In the genomic region with DNA sequence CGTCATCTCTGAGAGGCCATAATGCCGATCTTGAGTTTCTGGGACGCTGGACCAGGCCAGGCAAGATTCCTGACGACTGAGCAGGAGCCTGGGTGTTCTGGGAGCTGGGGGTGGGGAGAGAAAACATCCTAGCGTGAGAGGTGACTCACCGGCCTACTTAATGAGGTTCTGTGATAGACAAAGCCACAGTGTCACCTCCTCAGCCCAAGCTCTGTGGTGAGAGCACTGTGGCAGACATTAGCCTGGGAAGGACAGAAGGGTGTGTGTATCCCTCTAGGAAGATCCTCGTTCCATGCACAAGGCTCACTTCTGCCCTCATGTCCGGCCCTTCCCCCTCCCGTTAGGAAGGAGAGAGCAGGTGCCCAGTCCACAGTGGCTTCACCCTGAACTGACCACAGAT, we compare ENCODE assay signal across 23 mouse cellular contexts. TPM values are rescaled to one million over a fixed set of nuclear protein-coding genes. Genes with fewer than 3 reads are reported as not detected.
DNase-seq lines count a peak whose midpoint lies in the region; ATAC-seq and TF ChIP-seq lines count a peak whose summit lies in the region.
"Had no signal": no experiment of that assay in that cellular context is flagged by ENCODE, and none has a peak within 500 bp of the region (broad histone marks: within the 10 kb centered on the region; RNA-seq: fewer than 3 reads in every experiment).

No protein-coding gene starts in this region.

- H3K9ac ChIP-seq in kidney, embryonic 16.5 days (replicated peaks; ENCODE audit: low read length): no peak overlapping the region
- H3K9ac ChIP-seq in intestine, embryonic 15.5 days: no peak overlapping the region
- no peak overlapping the region for H3K9ac ChIP-seq in heart, adult 2 months (ENCODE audit: low read depth, low read length)
- H3K9ac ChIP-seq: forebrain, embryonic 13.5 days; hindbrain, embryonic 14.5 days; lung, embryonic 15.5 days had no signal

- no peaks in the 10 kb centered on the region for H3K9me3 ChIP-seq in kidney, embryonic 16.5 days (ENCODE audit: low read length)
- H3K9me3 ChIP-seq in intestine, embryonic 15.5 days: no peaks in the 10 kb centered on the region
- H3K9me3 ChIP-seq: forebrain, embryonic 13.5 days; lung, embryonic 15.5 days had no signal

- ATAC-seq in kidney, embryonic 16.5 days (ENCODE audit: low FRiP score, low TSS enrichment): peak; percentile 19; the same call in 1 of the 2 replicates
- peak; percentile 31 for ATAC-seq in intestine, embryonic 15.5 days
- ATAC-seq: forebrain, embryonic 13.5 days had no signal

- H3K4me1 ChIP-seq in kidney, embryonic 16.5 days (ENCODE audit: insufficient read depth, low read length): no peaks in the 10 kb centered on the region
- no peaks in the 10 kb centered on the region; the same call in 1 of the 2 replicates for H3K4me1 ChIP-seq in intestine, embryonic 15.5 days (replicated peaks)
- H3K4me1 ChIP-seq in heart, adult 2 months (ENCODE audit: control insufficient read depth, insufficient read depth, low read length): no peaks in the 10 kb centered on the region
- H3K4me1 ChIP-seq: forebrain, embryonic 13.5 days; lung, embryonic 15.5 days had no signal

- H3K4me3 ChIP-seq in kidney, embryonic 16.5 days (ENCODE audit: low read length): no peak overlapping the region
- H3K4me3 ChIP-seq in C2C12 (ENCODE audit: insufficient read depth, poor library complexity, severe bottlenecking): no peak overlapping the region
- H3K4me3 ChIP-seq in intestine, embryonic 15.5 days (replicated peaks): no peak overlapping the region
- H3K4me3 ChIP-seq in heart, adult 2 months: no peak overlapping the region
- H3K4me3 ChIP-seq: forebrain, embryonic 13.5 days; gastrocnemius, adult 2 months; layer of hippocampus, adult 2 months; lung, embryonic 15.5 days had no signal

- 69% methylated on average over 9 of the region's 9 CpGs for WGBS in kidney, embryonic 16.5 days
- WGBS in intestine, embryonic 15.5 days: 58% methylated on average over 9 of the region's 9 CpGs
- WGBS in heart, adult 2 months: 60% methylated on average over 9 of the region's 9 CpGs

- TF ChIP-seq EP300 in heart, adult 2 months (IDR thresholded peaks at IDR 0.05; ENCODE audit: insufficient read depth, low read depth, low read length): no peak

- no peak overlapping the region for H3K4me2 ChIP-seq in kidney, embryonic 16.5 days (replicated peaks; ENCODE audit: low read depth, low read length)
- no peak overlapping the region for H3K4me2 ChIP-seq in intestine, embryonic 15.5 days (replicated peaks)
- H3K4me2 ChIP-seq: forebrain, embryonic 13.5 days; hindbrain, embryonic 14.5 days; lung, embryonic 15.5 days had no signal

- H3K27ac ChIP-seq in kidney, embryonic 16.5 days (ENCODE audit: low read length): no peak overlapping the region
- no peak overlapping the region for H3K27ac ChIP-seq in intestine, embryonic 15.5 days
- H3K27ac ChIP-seq in heart, adult 2 months: no peak overlapping the region
- H3K27ac ChIP-seq: forebrain, embryonic 13.5 days; gastrocnemius, adult 2 months; hindbrain, embryonic 14.5 days; layer of hippocampus, adult 2 months; lung, embryonic 15.5 days had no signal

- intact Hi-C loops in heart, adult 2 months (cut with DNase I): no loop called here
- intact Hi-C loops in heart, postnatal 36 days (cut with DNase I): no loop called here

- H3K79me2 ChIP-seq in C2C12 (ENCODE audit: control insufficient read depth, insufficient read depth): no peaks in the 10 kb centered on the region
- no peaks in the 10 kb centered on the region for H3K79me2 ChIP-seq in heart, adult 2 months (replicated peaks; ENCODE audit: control insufficient read depth, insufficient read depth, low read length)

- H3K79me3 ChIP-seq in C2C12 (ENCODE audit: low read depth): no peaks in the 10 kb centered on the region

- TF ChIP-seq POLR2A in heart, adult 2 months (IDR thresholded peaks at IDR 0.05; ENCODE audit: insufficient read depth, low read depth, low read length): no peak

- DNase-seq in kidney, postnatal 4 days: no peak
- DNase-seq in 3134 (ENCODE audit: extremely low read depth, insufficient read length, low spot score): peak; percentile 82
- DNase-seq in left cerebral cortex, adult 11 months (ENCODE audit: low spot score): no peak
- DNase-seq in heart, adult 2 months: no peak
- DNase-seq in heart, postnatal 36 days: no peak
- DNase-seq: cerebellum, adult 9-10 months; gastrocnemius, adult 2 months; heart, adult 18-20 months; thymus, adult 18-20 months had no signal

- H3K27me3 ChIP-seq in kidney, embryonic 16.5 days (ENCODE audit: insufficient read depth, low read length): no peaks in the 10 kb centered on the region
- no peaks in the 10 kb centered on the region for H3K27me3 ChIP-seq in C2C12 (ENCODE audit: control insufficient read depth, insufficient read depth, insufficient read length)
- no peaks in the 10 kb centered on the region for H3K27me3 ChIP-seq in intestine, embryonic 15.5 days (replicated peaks)
- H3K27me3 ChIP-seq in heart, adult 2 months (ENCODE audit: control insufficient read depth, insufficient read depth, low read length): no peaks in the 10 kb centered on the region
- H3K27me3 ChIP-seq: CH12.LX; forebrain, embryonic 13.5 days; lung, embryonic 15.5 days had no signal

- TF ChIP-seq CTCF in C2C12 (IDR thresholded peaks at IDR 0.05; ENCODE audit: control insufficient read depth, insufficient read depth, insufficient read length): no peak
- no peak for TF ChIP-seq CTCF in heart, adult 2 months (IDR thresholded peaks at IDR 0.05)

- peak overlapping the region; percentile 14 for H3ac ChIP-seq in C2C12 (ENCODE audit: control insufficient read depth, insufficient read length, low read depth)

- H3K36me3 ChIP-seq in kidney, embryonic 16.5 days (ENCODE audit: insufficient read depth, low read length): no peaks in the 10 kb centered on the region
- no peaks in the 10 kb centered on the region for H3K36me3 ChIP-seq in C2C12 (ENCODE audit: control insufficient read depth, insufficient read depth)
- H3K36me3 ChIP-seq in intestine, embryonic 15.5 days: no peaks in the 10 kb centered on the region
- H3K36me3 ChIP-seq in heart, adult 2 months (ENCODE audit: control insufficient read depth, insufficient read depth, low read length): no peaks in the 10 kb centered on the region
- H3K36me3 ChIP-seq: lung, embryonic 15.5 days had no signal

TF ChIP-seq in C2C12, 6 proteins besides CTCF, POLR2A, EP300 and RAD21:
- TF ChIP-seq MYOG (IDR thresholded peaks at IDR 0.05; ENCODE audit: control insufficient read depth, extremely low read depth, insufficient read length) (no peak), MYOD1 (IDR thresholded peaks at IDR 0.05; ENCODE audit: control insufficient read depth, insufficient read length, low read depth) (peak; percentile 56)

RNA-seq across cellular contexts. Expression of a gene that starts 5.4 kb away (rescaled TPM):
- polyA plus RNA-seq in kidney, embryonic 16.5 days (2015; fragmentation: Nextera tagmentation; extraction: Ambion mirVana): 0.20 TPM in 1 of 2 replicates, not detected in the other
- 2.0 TPM for polyA plus RNA-seq in C2C12 (2012; fragmentation: generic; extraction: Trizol)
- polyA plus RNA-seq in intestine, embryonic 15.5 days (2015; fragmentation: Nextera tagmentation; extraction: Ambion mirVana): 0.05 TPM in 1 of 2 replicates, not detected in the other
- total RNA-seq in heart, adult 2 months (2021): under 1 TPM; 0.27 to 0.29 TPM
- polyA plus RNA-seq in heart, adult 2 months (2012; rRNA removed): 0.94 and 1.1 TPM in 2 replicates
- total RNA-seq in heart, postnatal 36 days (2021): under 1 TPM; 0.19 to 0.39 TPM
- total RNA-seq: gastrocnemius, adult 2 months; liver, adult 2 months; megakaryocyte-erythroid progenitor cell, adult 5-6 weeks; monocyte, adult 5-6 weeks had no signal
- polyA plus RNA-seq: forebrain, embryonic 13.5 days; kidney, embryonic 14.5 days; liver, adult 2 months; lung, embryonic 15.5 days had no signal

RNA-seq across cellular contexts. Expression of a gene that starts 9.9 kb away (rescaled TPM):
- polyA plus RNA-seq in kidney, embryonic 16.5 days (2015; fragmentation: Nextera tagmentation; extraction: Ambion mirVana): not detected in 2 replicates
- polyA plus RNA-seq in C2C12 (2012; fragmentation: generic; extraction: Trizol): not detected
- polyA plus RNA-seq in intestine, embryonic 15.5 days (2015; fragmentation: Nextera tagmentation; extraction: Ambion mirVana): not detected in 2 replicates
- not detected for total RNA-seq in heart, adult 2 months (2021)
- polyA plus RNA-seq in heart, adult 2 months (2012; rRNA removed): not detected in 2 replicates
- total RNA-seq in heart, postnatal 36 days (2021): not detected
- total RNA-seq: adrenal gland, adult 18-20 months; CH12.LX; gastrocnemius, adult 2 months; heart, adult 18-20 months; layer of hippocampus, adult 2 months; left cerebral cortex, postnatal 10 days; liver, adult 2 months; megakaryocyte-erythroid progenitor cell, adult 5-6 weeks; monocyte, adult 5-6 weeks had no signal
- polyA plus RNA-seq: forebrain, embryonic 13.5 days; hindbrain, embryonic 14.5 days; kidney, embryonic 14.5 days; liver, adult 2 months had no signal

RNA-seq across cellular contexts. Expression of a gene that starts 24.4 kb away (rescaled TPM):
- polyA plus RNA-seq in kidney, embryonic 16.5 days (2015; fragmentation: Nextera tagmentation; extraction: Ambion mirVana): 1.5 TPM in 2 replicates
- polyA plus RNA-seq in C2C12 (2012; fragmentation: generic; extraction: Trizol): 0.08 TPM
- 0.40 and 0.80 TPM in 2 replicates for polyA plus RNA-seq in intestine, embryonic 15.5 days (2015; fragmentation: Nextera tagmentation; extraction: Ambion mirVana)
- not detected for total RNA-seq in heart, adult 2 months (2021)
- polyA plus RNA-seq in heart, adult 2 months (2012; rRNA removed): not detected in 2 replicates
- total RNA-seq in heart, postnatal 36 days (2021): not detected
- total RNA-seq: adrenal gland, adult 18-20 months; CH12.LX; gastrocnemius, adult 2 months; heart, adult 18-20 months; liver, adult 2 months; megakaryocyte-erythroid progenitor cell, adult 5-6 weeks; monocyte, adult 5-6 weeks had no signal
- polyA plus RNA-seq: liver, adult 2 months had no signal

RNA-seq across cellular contexts. Expression of a gene that starts 40.5 kb away (rescaled TPM):
- 17.3 and 20.5 TPM in 2 replicates for polyA plus RNA-seq in kidney, embryonic 16.5 days (2015; fragmentation: Nextera tagmentation; extraction: Ambion mirVana)
- polyA plus RNA-seq in C2C12 (2012; fragmentation: generic; extraction: Trizol): 15.9 TPM
- 15.4 and 15.8 TPM in 2 replicates for polyA plus RNA-seq in intestine, embryonic 15.5 days (2015; fragmentation: Nextera tagmentation; extraction: Ambion mirVana)
- total RNA-seq in heart, adult 2 months (2021): 1 to 10 TPM; 1.9 to 2.2 TPM
- polyA plus RNA-seq in heart, adult 2 months (2012; rRNA removed): 3.7 and 3.8 TPM in 2 replicates
- 1 to 10 TPM; 2.3 to 2.9 TPM for total RNA-seq in heart, postnatal 36 days (2021)

RNA-seq across cellular contexts. Expression of a gene that starts 40.7 kb away (rescaled TPM):
- polyA plus RNA-seq in kidney, embryonic 16.5 days (2015; fragmentation: Nextera tagmentation; extraction: Ambion mirVana): 72.9 and 77.2 TPM in 2 replicates
- 46.7 TPM for polyA plus RNA-seq in C2C12 (2012; fragmentation: generic; extraction: Trizol)
- 63.6 and 66.4 TPM in 2 replicates for polyA plus RNA-seq in intestine, embryonic 15.5 days (2015; fragmentation: Nextera tagmentation; extraction: Ambion mirVana)
- 1 to 10 TPM; 2.0 to 2.4 TPM for total RNA-seq in heart, adult 2 months (2021)
- 3.0 and 3.5 TPM in 2 replicates for polyA plus RNA-seq in heart, adult 2 months (2012; rRNA removed)
- 1 to 10 TPM; 3.4 to 5.2 TPM for total RNA-seq in heart, postnatal 36 days (2021)
